Mouse (Mus musculus) CH12.LX (cell line): ENCODE measurements around the gene Ldb3. TPM values are rescaled to one million over a fixed set of nuclear protein-coding genes. Genes with fewer than 3 reads are reported as not detected.

Experiments used
- DNase-seq: peaks from one replicate; pipeline ENCODE4 v3.0.0-alpha.2; 2013; ENCODE audit errors: extremely low read depth
- H3K27ac ChIP-seq: 2 replicates; pipeline ENCODE4 v1.5.1; 2012; ENCODE audit warnings: low read depth, mild to moderate bottlenecking, control low read depth, moderate library complexity; ENCODE audit not compliant: insufficient read depth
- H3K27me3 ChIP-seq: replicated peaks from 2 replicates; pipeline ENCODE3; 2012; ENCODE audit warnings: inconsistent platforms
- H3K36me3 ChIP-seq, 2 experiments: replicated peaks in 1 of 2; 2 replicates each; pipeline versions ENCODE3 to v1.6.1; 2012; ENCODE audit warnings: inconsistent platforms in 1 of 2, low read length in 1 of 2, mild to moderate bottlenecking in 1 of 2, mixed read lengths in 1 of 2, moderate library complexity in 1 of 2; ENCODE audit not compliant: control insufficient read depth in 1 of 2, insufficient read depth in 1 of 2
- H3K4me1 ChIP-seq, 2 experiments: 2 replicates each; pipeline ENCODE4 v1.6.1; 2012; ENCODE audit warnings: inconsistent platforms in 1 of 2, moderate library complexity in 1 of 2; ENCODE audit not compliant: insufficient read depth in 2 of 2, control insufficient read depth in 1 of 2
- H3K4me2 ChIP-seq: 2 replicates; pipeline ENCODE4 v1.6.1; 2012; ENCODE audit warnings: low read depth, mild to moderate bottlenecking, control low read depth; ENCODE audit not compliant: poor library complexity, insufficient read depth, severe bottlenecking
- H3K4me3 ChIP-seq, 3 experiments: fragments of 150-350 bp in 1 of 3; sonication (generic) in 1 of 3; replicated peaks in 1 of 3; 2 replicates each; pipeline versions ENCODE3 to v1.5.1; 2011 to 2012; ENCODE audit warnings: low read depth in 2 of 3, low read length in 2 of 3, mild to moderate bottlenecking in 2 of 3, moderate library complexity in 2 of 3, control low read depth in 1 of 3, improper control_type of control experiment in 1 of 3, inconsistent platforms in 1 of 3, mixed read lengths in 1 of 3; ENCODE audit not compliant: poor library complexity in 1 of 3
- H3K79me2 ChIP-seq: replicated peaks from 2 replicates; pipeline ENCODE4 v1.6.1; 2012; ENCODE audit warnings: mild to moderate bottlenecking, moderate library complexity; ENCODE audit not compliant: control insufficient read depth, poor library complexity, insufficient read depth, severe bottlenecking; ENCODE audit errors: extremely low read depth
- H3K9ac ChIP-seq: 2 replicates; pipeline ENCODE4 v1.6.1; 2012; ENCODE audit warnings: low read depth, mild to moderate bottlenecking, control low read depth, moderate library complexity; ENCODE audit not compliant: insufficient read depth
- H3K9me3 ChIP-seq: replicated peaks from 2 replicates; pipeline ENCODE3; 2012; ENCODE audit warnings: low read length, inconsistent platforms, mixed read lengths
- ELF1 ChIP-seq: IDR thresholded peaks from 2 replicates; pipeline ENCODE4 v1.6.1; 2014; ENCODE audit warnings: low read depth, mild to moderate bottlenecking, inconsistent platforms, low read length, improper control_type of control experiment
- ETS1 ChIP-seq: conservative IDR thresholded peaks from 2 replicates; pipeline ENCODE4 v1.6.1; 2012; ENCODE audit warnings: low read depth, mild to moderate bottlenecking, inconsistent platforms, low read length, improper control_type of control experiment, moderate library complexity
- GABPA ChIP-seq: IDR thresholded peaks from 2 replicates; pipeline ENCODE4 v1.6.1; 2012; ENCODE audit warnings: low read depth, low read length, improper control_type of control experiment, inconsistent platforms; ENCODE audit not compliant: insufficient replicate concordance
- HCFC1 ChIP-seq: IDR thresholded peaks from 2 replicates; pipeline ENCODE4 v1.6.1; 2012; ENCODE audit warnings: low read depth, mild to moderate bottlenecking, inconsistent platforms, low read length, improper control_type of control experiment
- KAT2A ChIP-seq: IDR thresholded peaks from 2 replicates; pipeline ENCODE4 v1.6.1; 2012; ENCODE audit warnings: low read length, improper control_type of control experiment, inconsistent platforms; ENCODE audit not compliant: insufficient replicate concordance
- MAFK ChIP-seq: IDR thresholded peaks from 2 replicates; pipeline ENCODE4 v1.6.1; 2011; ENCODE audit warnings: low read length, improper control_type of control experiment; ENCODE audit not compliant: insufficient replicate concordance
- MAX ChIP-seq: IDR thresholded peaks from 2 replicates; pipeline ENCODE4 v1.6.1; 2011; ENCODE audit warnings: low read length, improper control_type of control experiment
- MAZ ChIP-seq: IDR thresholded peaks from 2 replicates; pipeline ENCODE4 v1.6.1; 2012; ENCODE audit warnings: low read depth, mild to moderate bottlenecking, inconsistent platforms, low read length, improper control_type of control experiment, moderate library complexity
- MEF2A ChIP-seq: IDR thresholded peaks from 2 replicates; pipeline ENCODE4 v1.6.1; 2014; ENCODE audit warnings: low read depth, mild to moderate bottlenecking, inconsistent platforms, low read length, improper control_type of control experiment, borderline replicate concordance
- MXI1 ChIP-seq: IDR thresholded peaks from 2 replicates; pipeline ENCODE4 v1.6.1; 2011; ENCODE audit warnings: mild to moderate bottlenecking, low read depth, low read length, improper control_type of control experiment
- NELFE ChIP-seq: IDR thresholded peaks from 2 replicates; pipeline ENCODE4 v1.6.1; 2011; ENCODE audit warnings: low read depth, low read length, improper control_type of control experiment
- NRF1 ChIP-seq: IDR thresholded peaks from 2 replicates; pipeline ENCODE4 v1.6.1; 2014; ENCODE audit warnings: low read depth, mild to moderate bottlenecking, inconsistent platforms, low read length, improper control_type of control experiment, moderate library complexity
- RAD21 ChIP-seq: IDR thresholded peaks from 2 replicates; pipeline ENCODE4 v1.6.1; 2011; ENCODE audit warnings: low read depth, mild to moderate bottlenecking, low read length, improper control_type of control experiment, moderate library complexity
- RCOR1 ChIP-seq: conservative IDR thresholded peaks from 2 replicates; pipeline ENCODE4 v1.6.1; 2012; ENCODE audit warnings: low read depth, mild to moderate bottlenecking, inconsistent platforms, low read length, improper control_type of control experiment
- SIN3A ChIP-seq: IDR thresholded peaks from 2 replicates; pipeline ENCODE4 v1.6.1; 2012; ENCODE audit warnings: low read length, improper control_type of control experiment, inconsistent platforms
- SMC3 ChIP-seq: IDR thresholded peaks from 2 replicates; pipeline ENCODE4 v1.6.1; 2011; ENCODE audit warnings: low read depth, low read length, improper control_type of control experiment
- UBTF ChIP-seq: IDR thresholded peaks from 2 replicates; pipeline ENCODE4 v1.6.1; 2012; ENCODE audit warnings: low read depth, mild to moderate bottlenecking, inconsistent platforms, low read length, improper control_type of control experiment, moderate library complexity
- ZC3H11A ChIP-seq: IDR thresholded peaks from 2 replicates; pipeline ENCODE4 v1.6.1; 2012; ENCODE audit warnings: low read depth, mild to moderate bottlenecking, inconsistent platforms, low read length, improper control_type of control experiment
- dilution Hi-C: fragments of 300-500 bp; cut with MboI; formaldehyde crosslinking; loops from 2 replicates; pipeline ENCODE4 v1.14.3; 2020; ENCODE audit warnings: low sequenced_read_pairs; ENCODE audit not compliant: extremely low pct_unique_long_range_greater_than_20kb, extremely low pct_ligation_motif_present
- in situ Hi-C: fragments of 300-500 bp; cut with MboI; formaldehyde crosslinking; loops from 3 replicates; pipeline ENCODE4 v1.14.3; 2019; ENCODE audit warnings: low sequenced_read_pairs, low pct_ligation_motif_present, low pct_unique_long_range_greater_than_20kb, mixed read lengths
- polyA plus RNA-seq: library from polyadenylated mRNA; unstranded; fragments of >175 nt; gene quantifications from 2 replicates; pipeline ENCODE4 v1.2.1, GENCODE M21; 2012; ENCODE audit warnings: low read depth; ENCODE audit not compliant: insufficient read length
- total RNA-seq, 2 experiments: library from RNA; depleted of rRNA; stranded (reverse); fragments of 300-350 nt in 1 of 2; fragments of >200 nt in 1 of 2; gene quantifications; 2 replicates each; pipeline ENCODE4 v1.2.3; 2012 to 2014

The Ldb3 gene
- total and polyA plus RNA-seq, 3 experiments: 0.08 TPM; not detected in 2

DNA sequence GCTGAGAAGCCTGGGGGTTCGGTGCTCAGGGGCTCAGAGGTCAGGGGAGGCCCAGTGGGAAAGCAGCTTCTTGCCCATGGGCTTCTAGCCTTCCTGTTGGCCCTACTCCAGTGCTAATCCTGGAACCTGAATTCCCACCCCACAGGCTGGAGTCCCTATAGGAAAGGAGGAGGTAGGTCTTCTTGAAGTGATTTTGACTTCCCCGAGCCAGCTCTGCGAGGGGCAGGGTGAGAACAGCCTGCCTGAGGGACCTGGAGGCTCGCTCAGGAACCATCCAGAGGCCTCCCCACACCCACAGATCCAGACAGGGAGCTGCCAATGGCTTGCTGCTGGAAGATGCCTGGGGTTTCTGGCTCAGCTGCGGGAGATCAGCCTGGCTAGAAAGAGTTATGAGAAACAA lies 20.8 kb downstream of the Ldb3 start:
- no peak for DNase-seq
- H3K36me3 ChIP-seq: no peaks in the 10 kb centered on the region
- dilution Hi-C loops: no loop called here

DNA sequence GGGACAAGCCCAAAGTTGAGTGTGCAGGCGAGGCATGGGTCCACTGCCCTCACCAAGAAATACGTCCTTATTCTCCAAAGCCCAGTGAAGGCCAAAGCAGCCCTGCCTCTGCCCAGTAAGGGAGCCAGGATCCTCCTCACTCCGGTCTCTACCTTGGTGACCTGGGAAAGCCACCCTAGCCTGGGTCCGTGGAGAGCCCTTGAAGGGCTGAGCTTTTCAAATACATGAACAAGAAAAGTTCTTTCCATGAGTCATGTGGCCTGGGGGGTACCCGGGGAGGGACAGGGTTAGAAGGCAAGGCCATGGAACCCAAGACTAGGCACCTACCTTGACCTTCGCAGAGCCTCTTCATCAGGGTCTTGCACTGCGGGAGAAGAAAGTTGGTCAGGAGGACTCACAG lies 22.0 kb downstream of the Ldb3 start:
- no peaks in the 10 kb centered on the region for H3K36me3 ChIP-seq
- in situ Hi-C loops (loop anchor here (10.0 kb wide), 1 partner anchor 192 kb away; the partner anchor contains the start of genes Mmrn2 and Sncg), dilution Hi-C loops (no loop called here)
- no peak overlapping the region for H3K4me3 ChIP-seq
- no peaks in the 10 kb centered on the region for H3K9me3 ChIP-seq
- TF ChIP-seq NRF1: no peak
- no peak for TF ChIP-seq SIN3A
- TF ChIP-seq ETS1: no peak
- TF ChIP-seq NELFE: no peak
- no peak for TF ChIP-seq RCOR1
- TF ChIP-seq MAZ: no peak
- no peak for TF ChIP-seq RAD21
- TF ChIP-seq MEF2A: no peak
- no peak for TF ChIP-seq ZC3H11A
- TF ChIP-seq HCFC1: no peak
- TF ChIP-seq MAFK: no peak
- H3K4me2 ChIP-seq: no peak overlapping the region
- H3K27ac ChIP-seq: no peak overlapping the region
- no peaks in the 10 kb centered on the region for H3K79me2 ChIP-seq
- H3K27me3 ChIP-seq: no peaks in the 10 kb centered on the region
- H3K4me1 ChIP-seq: peaks cover 7 to 12% of the 10 kb centered on the region in 2 experiments
- no peak for DNase-seq
- no peak overlapping the region for H3K9ac ChIP-seq

More for the DNA sequence above, 20.8 kb downstream of the Ldb3 start:
- H3K4me3 ChIP-seq: no peak overlapping the region
- no peaks in the 10 kb centered on the region for H3K27me3 ChIP-seq
- no peak overlapping the region for H3K9ac ChIP-seq
- no peak overlapping the region for H3K4me2 ChIP-seq
- H3K9me3 ChIP-seq: no peaks in the 10 kb centered on the region
- no peaks in the 10 kb centered on the region for H3K79me2 ChIP-seq
- peaks cover 1 to 7% of the 10 kb centered on the region in 2 experiments; a peak in 3 of 4 replicates for H3K4me1 ChIP-seq
- TF ChIP-seq MAZ (no peak), ETS1 (no peak), UBTF (no peak), MAX (no peak), MXI1 (no peak), ELF1 (no peak), SMC3 (no peak), GABPA (no peak), KAT2A (no peak), MAFK (no peak), NRF1 (no peak)
- TF ChIP-seq, all 38 proteins: peak for 0
- H3K27ac ChIP-seq: no peak overlapping the region
- in situ Hi-C loops: loop anchor here (10.0 kb wide), 1 partner anchor 193 kb away; the partner anchor contains the start of genes Mmrn2 and Sncg
